Mouse (Mus musculus) forebrain, embryonic 11.5 days (tissue): ENCODE data around the gene Phf6. TPM values are rescaled to one million over a fixed set of nuclear protein-coding genes. Genes with fewer than 3 reads are reported as not detected.
A peak's percentile ranks its signal among the peaks of the same experiment; 100 is the strongest.

ENCODE experiments used
- ATAC-seq: fragments of 200-750 bp; cut with Nextera tagmentation; replicated peaks from 2 replicates; pipeline ENCODE4 v1.8.0; 2017; ENCODE audit warnings: moderate TSS enrichment; ENCODE audit not compliant: low FRiP score
- DNase-seq: peaks from one replicate; pipeline ENCODE4 v3.0.0-alpha.2; 2017; ENCODE audit warnings: low spot score
- H3K27ac ChIP-seq: fragments of 300-500 bp; sonication (generic); 2 replicates; pipeline ENCODE4 v1.5.1; 2014; ENCODE audit warnings: low read depth, low read length
- H3K27me3 ChIP-seq: fragments of 300-500 bp; sonication (generic); 2 replicates; pipeline ENCODE4 v1.6.1; 2014; ENCODE audit warnings: mild to moderate bottlenecking, low read length, mixed read lengths; ENCODE audit not compliant: control insufficient read depth, insufficient read depth
- H3K36me3 ChIP-seq: fragments of 300-500 bp; sonication (generic); 2 replicates; pipeline ENCODE4 v1.6.1; 2014; ENCODE audit warnings: mild to moderate bottlenecking, low read length, moderate library complexity, mixed read lengths; ENCODE audit not compliant: control insufficient read depth, insufficient read depth
- H3K4me1 ChIP-seq: fragments of 300-500 bp; sonication (generic); replicated peaks from 2 replicates; pipeline ENCODE4 v1.6.1; 2014; ENCODE audit warnings: low read length, mixed read lengths; ENCODE audit not compliant: control insufficient read depth, insufficient read depth
- H3K4me2 ChIP-seq: fragments of 300-500 bp; sonication (generic); 2 replicates; pipeline ENCODE4 v1.6.1; 2014; ENCODE audit warnings: low read depth, mild to moderate bottlenecking, low read length, moderate library complexity, mixed read lengths; ENCODE audit not compliant: severe bottlenecking
- H3K4me3 ChIP-seq: fragments of 300-500 bp; sonication (generic); 2 replicates; pipeline ENCODE4 v1.5.1; 2014; ENCODE audit warnings: low read depth, low read length
- H3K9ac ChIP-seq: fragments of 300-500 bp; sonication (generic); 2 replicates; pipeline ENCODE4 v1.6.1; 2014; ENCODE audit warnings: low read length
- H3K9me3 ChIP-seq: fragments of 300-500 bp; sonication (generic); 2 replicates; pipeline ENCODE4 v1.6.1; 2016; ENCODE audit warnings: low read length, mixed read lengths; ENCODE audit not compliant: control insufficient read depth
- WGBS: fragments of 180-500 bp; shearing (Covaris S2); extraction: QIAGEN DNeasy Blood & Tissue Kit; methylation state at CpG from one replicate; pipeline ENCODE4 v1.1.7; 2014; 5-methylcytosine and 5-hydroxymethylcytosine counted together
- polyA plus RNA-seq: library from polyadenylated mRNA; unstranded; fragments of >200 nt; fragmentation: Nextera tagmentation; extraction: Ambion mirVana; gene quantifications from 2 replicates; pipeline ENCODE4 v1.2.1, GENCODE M21; 2014

Gene Phf6
- polyA plus RNA-seq, 1 experiment from 2014 or later: 127 TPM

GRCm38 (mm10) chrX:52961559-52962110, 49.6 kb downstream of the Phf6 start:
- 56% methylated on average over 5 of the region's 5 CpGs for WGBS
- Histone ChIP-seq H3K9ac (no peak overlapping the region), H3K4me3 (no peak overlapping the region), H3K4me2 (no peak overlapping the region), H3K36me3 (no peaks in the 10 kb centered on the region), H3K9me3 (no peaks in the 10 kb centered on the region), H3K4me1 (no peaks in the 10 kb centered on the region), H3K27me3 (no peaks in the 10 kb centered on the region), H3K27ac (no peak overlapping the region)
- ATAC-seq (no peak), DNase-seq (peak; percentile 50)

- 95% methylated on average over 2 of the region's 2 CpGs for WGBS
- ATAC-seq (no peak), DNase-seq (no peak)
- no peak overlapping the region for H3K4me2 ChIP-seq
- H3K27me3 ChIP-seq: no peaks in the 10 kb centered on the region
- no peaks in the 10 kb centered on the region for H3K4me1 ChIP-seq
- no peak overlapping the region for H3K27ac ChIP-seq
- H3K4me3 ChIP-seq: no peak overlapping the region
- H3K9me3 ChIP-seq: no peaks in the 10 kb centered on the region
- no peaks in the 10 kb centered on the region for H3K36me3 ChIP-seq
- no peak overlapping the region for H3K9ac ChIP-seq
Measured at GRCm38 (mm10) chrX:52965149-52965548, 53.1 kb downstream of the Phf6 start.

GRCm38 (mm10) chrX:52971211-52972006, 59.3 kb downstream of the Phf6 start:
- H3K4me2 ChIP-seq: no peak overlapping the region
- H3K27me3 ChIP-seq: no peaks in the 10 kb centered on the region
- H3K36me3 ChIP-seq: no peaks in the 10 kb centered on the region
- H3K9me3 ChIP-seq: no peaks in the 10 kb centered on the region
- DNase-seq: no peak
- no peak overlapping the region for H3K9ac ChIP-seq
- ATAC-seq: no peak
- H3K27ac ChIP-seq: no peak overlapping the region
- H3K4me3 ChIP-seq: no peak overlapping the region
- 76% methylated on average over 3 of the region's 3 CpGs for WGBS
- no peaks in the 10 kb centered on the region for H3K4me1 ChIP-seq

- Histone ChIP-seq H3K9me3 (no peaks in the 10 kb centered on the region), H3K4me2 (no peak overlapping the region), H3K4me3 (no peak overlapping the region), H3K4me1 (no peaks in the 10 kb centered on the region), H3K27me3 (no peaks in the 10 kb centered on the region), H3K27ac (no peak overlapping the region), H3K36me3 (no peaks in the 10 kb centered on the region), H3K9ac (no peak overlapping the region)
- 83% methylated on average over 1 of the region's 1 CpGs for WGBS
- DNase-seq (no peak), ATAC-seq (no peak)
Measured at GRCm38 (mm10) chrX:52972129-52972528, 60.1 kb downstream of the Phf6 start.

GRCm38 (mm10) chrX:52972680-52973079, 60.6 kb downstream of the Phf6 start:
- H3K36me3 ChIP-seq: no peaks in the 10 kb centered on the region
- WGBS: 95% methylated on average over 1 of the region's 1 CpGs
- no peak for DNase-seq
- H3K4me1 ChIP-seq: no peaks in the 10 kb centered on the region
- no peaks in the 10 kb centered on the region for H3K27me3 ChIP-seq
- H3K27ac ChIP-seq: no peak overlapping the region
- H3K4me3 ChIP-seq: no peak overlapping the region
- ATAC-seq: no peak
- H3K9ac ChIP-seq: no peak overlapping the region
- H3K9me3 ChIP-seq: no peaks in the 10 kb centered on the region
- H3K4me2 ChIP-seq: no peak overlapping the region

- Histone ChIP-seq H3K27ac (no peak overlapping the region), H3K4me2 (no peak overlapping the region), H3K36me3 (no peaks in the 10 kb centered on the region), H3K4me3 (no peak overlapping the region), H3K9ac (no peak overlapping the region), H3K4me1 (no peaks in the 10 kb centered on the region), H3K27me3 (no peaks in the 10 kb centered on the region), H3K9me3 (no peaks in the 10 kb centered on the region)
- DNase-seq (no peak), ATAC-seq (no peak)
- 49% methylated on average over 1 of the region's 1 CpGs for WGBS
Measured at GRCm38 (mm10) chrX:52978576-52978975, 66.5 kb downstream of the Phf6 start.

GRCm38 (mm10) chrX:52981378-52981777, 69.3 kb downstream of the Phf6 start:
- no peak overlapping the region for H3K9ac ChIP-seq
- no peak overlapping the region for H3K4me2 ChIP-seq
- no peak overlapping the region for H3K4me3 ChIP-seq
- ATAC-seq (no peak), DNase-seq (no peak)
- no peak overlapping the region for H3K27ac ChIP-seq
- no peaks in the 10 kb centered on the region for H3K4me1 ChIP-seq
- H3K9me3 ChIP-seq: no peaks in the 10 kb centered on the region
- H3K36me3 ChIP-seq: no peaks in the 10 kb centered on the region
- no peaks in the 10 kb centered on the region for H3K27me3 ChIP-seq
- WGBS: 84% methylated on average over 3 of the region's 3 CpGs

- Histone ChIP-seq H3K4me1 (no peaks in the 10 kb centered on the region), H3K9ac (peak within 1 kb of the TSS; percentile 63), H3K36me3 (no peaks in the 10 kb centered on the region), H3K4me3 (peak within 1 kb of the TSS; percentile 54), H3K27me3 (no peaks in the 10 kb centered on the region), H3K27ac (peak within 1 kb of the TSS; percentile 71), H3K4me2 (peak within 1 kb of the TSS; percentile 45), H3K9me3 (no peaks in the 10 kb centered on the region)
- 18% methylated on average over 62 of the region's 72 CpGs for WGBS
- DNase-seq (peak; percentile 91), ATAC-seq (peak; percentile 95)
Measured at GRCm38 (mm10) chrX:52987905-52988783, 76.1 kb downstream of the Phf6 start, which contains the start of gene Hprt. TSS of gene Hprt (plus strand) at chrX:52988137.
